Mouse (Mus musculus) embryonic facial prominence, embryonic 14.5 days (tissue): Measurements from ENCODE around the gene Emx2. TPM values are rescaled to one million over a fixed set of nuclear protein-coding genes. Genes with fewer than 3 reads are reported as not detected.

ENCODE experiments used
- ATAC-seq: fragments of 200-750 bp; cut with Nextera tagmentation; 2 replicates; pipeline ENCODE4 v1.8.0; 2017; ENCODE audit warnings: low read depth, moderate number of reproducible peaks, moderate TSS enrichment
- DNase-seq: peaks from one replicate; pipeline ENCODE4 v3.0.0-alpha.2; 2015; ENCODE audit warnings: low spot score
- H3K27ac ChIP-seq: fragments of 300-500 bp; sonication (generic); replicated peaks from 2 replicates; pipeline ENCODE4 v1.5.1; 2014; ENCODE audit warnings: low read depth, mild to moderate bottlenecking, low read length, moderate library complexity
- H3K27me3 ChIP-seq: fragments of 300-500 bp; sonication (generic); replicated peaks from 2 replicates; pipeline ENCODE4 v1.6.1; 2014; ENCODE audit warnings: low read length; ENCODE audit not compliant: control insufficient read depth, insufficient read depth
- H3K36me3 ChIP-seq: fragments of 300-500 bp; sonication (generic); 2 replicates; pipeline ENCODE4 v1.6.1; 2014; ENCODE audit warnings: low read length, mixed read lengths; ENCODE audit not compliant: control insufficient read depth, insufficient read depth
- H3K4me1 ChIP-seq: fragments of 300-500 bp; sonication (generic); 2 replicates; pipeline ENCODE4 v1.6.1; 2014; ENCODE audit warnings: antibody characterized with exemption, low read length; ENCODE audit not compliant: control insufficient read depth, insufficient read depth
- H3K4me2 ChIP-seq: fragments of 300-500 bp; sonication (generic); 2 replicates; pipeline ENCODE4 v1.6.1; 2014; ENCODE audit warnings: low read depth, mild to moderate bottlenecking, low read length, moderate library complexity, mixed read lengths
- H3K4me3 ChIP-seq: fragments of 300-500 bp; sonication (generic); 2 replicates; pipeline ENCODE4 v1.5.1; 2014; ENCODE audit warnings: low read depth, mild to moderate bottlenecking, low read length
- H3K9ac ChIP-seq: fragments of 300-500 bp; sonication (generic); 2 replicates; pipeline ENCODE4 v1.6.1; 2014; ENCODE audit warnings: low read depth, mild to moderate bottlenecking, low read length, moderate library complexity, mixed read lengths
- H3K9me3 ChIP-seq: fragments of 300-500 bp; sonication (generic); 2 replicates; pipeline ENCODE4 v1.6.1; 2016; ENCODE audit warnings: low read length; ENCODE audit not compliant: control insufficient read depth
- WGBS: fragments of 180-500 bp; shearing (Covaris S2); extraction: QIAGEN DNeasy Blood & Tissue Kit; methylation state at CpG from one replicate; pipeline ENCODE4 v1.1.7; 2014; 5-methylcytosine and 5-hydroxymethylcytosine counted together
- polyA plus RNA-seq: library from polyadenylated mRNA; unstranded; fragments of >200 nt; fragmentation: Nextera tagmentation; extraction: Ambion mirVana; gene quantifications from 2 replicates; pipeline ENCODE4 v1.2.1, GENCODE M21; 2014

Emx2 gene
- polyA plus RNA-seq, 1 experiment from 2014 or later, result 6.9 TPM

DNA sequence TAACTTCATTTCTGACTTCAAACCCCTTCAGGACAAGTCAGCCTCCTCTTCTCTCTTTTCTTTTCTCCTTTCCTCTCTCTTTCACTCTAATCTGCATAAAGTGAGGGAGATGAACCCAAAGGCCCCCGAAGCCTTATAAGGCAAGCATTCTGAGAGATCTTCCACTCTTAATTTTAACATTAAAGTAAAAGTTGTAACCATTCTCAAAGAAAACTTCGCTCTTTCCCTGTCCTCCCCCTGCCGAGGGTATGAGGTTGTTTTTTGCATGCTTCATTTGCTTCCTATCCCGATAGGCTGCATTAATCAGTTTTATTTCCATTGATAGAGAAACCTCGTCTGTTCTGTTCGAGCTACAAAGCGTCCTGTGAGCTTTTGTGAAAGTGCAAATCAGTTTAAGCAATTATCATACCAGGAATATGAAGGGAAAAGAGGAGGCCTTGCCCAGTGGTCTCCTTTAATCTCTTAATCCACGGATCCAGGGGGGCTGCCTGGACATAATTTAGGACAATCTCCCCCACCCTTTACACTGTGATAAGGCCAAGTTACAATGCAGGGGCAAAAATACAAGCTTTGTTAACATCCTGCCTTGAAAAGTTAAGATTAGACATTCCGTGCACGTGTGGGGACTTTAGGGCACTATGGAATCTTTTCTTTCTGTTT lies 7.7 kb downstream of the Emx2 start:
- H3K4me2 ChIP-seq, result peak overlapping the region; percentile 39; the same call in 1 of the 2 replicates
- 14% methylated on average over 10 of the region's 10 CpGs for WGBS
- no peak for DNase-seq

DNA sequence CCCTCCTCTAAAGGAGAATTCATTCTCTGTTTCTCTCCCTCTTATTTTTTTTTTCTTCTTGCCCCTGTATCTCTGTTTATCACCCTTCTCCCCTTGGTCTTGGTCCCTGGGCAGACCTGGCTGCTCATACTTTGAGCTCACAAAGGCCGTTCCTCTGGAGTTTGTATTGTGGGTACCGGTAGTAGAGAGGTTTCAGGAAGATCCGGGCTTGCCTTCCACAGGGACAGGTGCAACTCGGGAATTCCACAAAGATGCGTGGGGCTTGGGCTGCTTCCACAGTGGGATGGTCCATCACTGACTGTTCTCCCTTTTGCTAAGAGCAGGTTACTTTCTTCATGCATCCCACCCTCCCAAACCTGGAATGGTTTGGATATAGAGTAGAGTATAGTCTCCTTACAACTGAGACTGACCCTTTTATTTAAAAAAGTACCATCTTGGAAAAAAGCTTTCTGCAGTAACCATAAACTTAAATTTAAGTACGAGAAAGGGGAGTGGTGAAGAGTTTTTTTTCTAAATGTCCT lies 8.3 kb downstream of the Emx2 start:
- 11% methylated on average over 6 of the region's 6 CpGs for WGBS
- Histone ChIP-seq H3K4me1 (peaks cover 13% of the 10 kb centered on the region), H3K9me3 (no peaks in the 10 kb centered on the region), H3K9ac (no peak overlapping the region; the same call in 1 of the 2 replicates), H3K27ac (no peak overlapping the region), H3K36me3 (no peaks in the 10 kb centered on the region), H3K27me3 (peaks cover 100% of the 10 kb centered on the region), H3K4me3 (0 out of 2 replicates have a peak overlapping the region, but pooled peaks have one; percentile 0), H3K4me2 (peak overlapping the region; percentile 39)
- no peak for ATAC-seq
- no peak for DNase-seq

More for the DNA sequence above, 7.7 kb downstream of the Emx2 start:
- no peaks in the 10 kb centered on the region for H3K9me3 ChIP-seq
- peak overlapping the region; percentile 0; the same call in 1 of the 2 replicates for H3K4me3 ChIP-seq
- H3K27ac ChIP-seq, result no peak overlapping the region
- H3K4me1 ChIP-seq, result peaks cover 13% of the 10 kb centered on the region
- ATAC-seq, result no peak
- H3K9ac ChIP-seq, result no peak overlapping the region; the same call in 1 of the 2 replicates
- peaks cover 98% of the 10 kb centered on the region for H3K27me3 ChIP-seq
- H3K36me3 ChIP-seq, result no peaks in the 10 kb centered on the region

DNA sequence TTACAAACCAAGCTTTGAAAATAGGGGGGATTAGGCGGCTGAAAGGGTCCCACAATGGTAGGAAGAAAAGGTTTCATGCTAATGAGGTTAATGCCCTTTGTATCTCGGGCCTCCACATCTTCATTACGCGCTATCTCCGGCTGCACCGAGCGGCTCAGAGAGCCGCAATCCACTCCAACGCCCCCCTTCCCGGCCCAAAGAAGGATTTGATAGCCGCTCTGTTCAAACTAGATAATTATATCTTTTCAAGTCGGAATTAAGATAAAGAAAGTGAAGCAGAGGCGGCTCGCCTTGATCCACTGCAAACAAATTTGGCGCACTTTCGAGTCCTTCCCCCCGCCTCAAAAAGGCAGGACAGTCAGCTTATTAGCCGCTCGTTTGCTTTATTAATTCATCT lies 8.8 kb downstream of the Emx2 start:
- Histone ChIP-seq H3K9ac (peak overlapping the region; percentile 31; the same call in 1 of the 2 replicates), H3K27ac (peak overlapping the region; percentile 19; the same call in 1 of the 2 replicates), H3K4me3 (peak overlapping the region; percentile 18), H3K9me3 (no peaks in the 10 kb centered on the region), H3K4me1 (peaks cover 13% of the 10 kb centered on the region), H3K36me3 (no peaks in the 10 kb centered on the region), H3K27me3 (peaks cover 100% of the 10 kb centered on the region), H3K4me2 (peak overlapping the region; percentile 39)
- 9% methylated on average over 19 of the region's 19 CpGs for WGBS
- DNase-seq (no peak), ATAC-seq (no peak)

DNA sequence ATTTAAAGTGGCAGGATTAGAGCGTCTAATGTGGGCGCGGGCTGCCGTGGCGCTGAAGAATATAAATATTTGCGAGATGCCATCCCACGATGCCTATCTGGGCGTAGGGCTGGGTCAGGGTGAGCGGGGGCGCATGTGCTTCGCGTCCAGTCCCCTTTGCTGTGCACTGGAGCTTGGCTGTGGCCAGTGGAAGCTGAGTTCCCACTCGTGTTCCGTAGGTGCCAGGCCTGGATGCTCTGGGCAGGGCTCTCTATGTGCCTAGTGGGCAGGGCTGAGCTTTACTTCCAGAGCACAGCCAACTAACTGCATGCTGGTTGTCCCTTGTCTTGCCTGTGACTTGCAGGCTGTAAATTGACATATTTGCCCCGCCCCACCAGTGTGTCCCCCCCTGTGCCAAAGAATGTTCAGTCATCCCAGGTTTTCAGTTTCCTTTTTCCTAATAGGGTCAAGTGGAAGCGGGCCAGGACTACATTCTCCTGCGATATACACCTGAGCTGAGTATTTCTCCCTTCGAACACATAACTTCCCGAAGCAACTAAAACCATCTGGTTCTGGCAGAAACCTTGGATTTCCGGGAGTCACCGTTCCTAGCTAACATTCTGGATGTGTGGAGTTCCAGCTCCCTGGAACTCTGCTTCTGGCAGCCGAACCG lies 9.4 kb downstream of the Emx2 start:
- peak; percentile 5; the same call in 1 of the 2 replicates for ATAC-seq
- Histone ChIP-seq H3K4me2 (peak overlapping the region; percentile 39), H3K36me3 (no peaks in the 10 kb centered on the region), H3K27me3 (peaks cover 100% of the 10 kb centered on the region), H3K9ac (peak overlapping the region; percentile 31; the same call in 1 of the 2 replicates), H3K9me3 (no peaks in the 10 kb centered on the region), H3K27ac (peak overlapping the region; percentile 19; the same call in 1 of the 2 replicates), H3K4me1 (peaks cover 13% of the 10 kb centered on the region), H3K4me3 (peak overlapping the region; percentile 18)
- DNase-seq, result no peak
- 2% methylated on average over 23 of the region's 23 CpGs for WGBS

DNA sequence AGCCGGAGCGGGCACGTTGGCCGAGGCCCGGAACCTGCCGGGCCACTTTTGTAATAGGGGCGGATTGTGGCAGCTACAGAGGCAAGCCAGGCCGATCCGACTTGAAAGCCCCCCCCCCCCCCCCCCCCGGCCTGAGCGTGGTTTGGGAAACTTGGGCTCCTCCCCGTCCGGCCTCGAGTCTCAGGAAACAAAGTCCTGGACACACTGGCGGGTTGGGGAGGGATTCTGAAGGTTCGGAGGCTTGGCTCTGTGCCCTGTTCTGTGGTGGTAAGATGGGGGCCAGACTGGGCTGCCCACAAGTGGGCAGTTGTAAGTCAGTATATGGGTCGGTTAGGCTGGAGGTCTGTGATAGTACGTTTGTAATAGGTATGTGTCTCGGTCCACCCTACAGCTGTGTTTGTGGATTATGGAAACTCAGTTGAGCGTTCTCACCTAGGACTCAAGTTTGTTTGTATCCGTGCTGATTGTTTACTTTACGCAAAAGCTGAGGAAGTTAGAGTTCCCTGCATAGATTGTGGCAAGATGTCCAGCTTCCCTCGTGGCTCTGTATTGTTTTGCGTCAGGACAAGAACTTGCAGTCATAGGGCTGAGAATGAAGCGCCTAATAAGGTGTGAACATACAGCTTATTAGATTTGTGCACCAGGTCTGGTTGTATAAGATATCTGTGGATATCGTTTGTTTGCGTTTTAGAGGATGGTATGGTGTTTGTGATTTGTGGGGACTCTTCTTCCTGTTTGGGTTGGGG lies 10.1 kb downstream of the Emx2 start:
- peak overlapping the region; percentile 33 for H3K4me3 ChIP-seq
- no peak for ATAC-seq
- no peak for DNase-seq
- H3K4me1 ChIP-seq, result peaks cover 13% of the 10 kb centered on the region
- H3K9me3 ChIP-seq, result no peaks in the 10 kb centered on the region
- WGBS, result 10% methylated on average over 21 of the region's 27 CpGs
- no peaks in the 10 kb centered on the region for H3K36me3 ChIP-seq
- 0 out of 2 replicates have a peak overlapping the region, but pooled peaks have one; percentile 31 for H3K9ac ChIP-seq
- H3K4me2 ChIP-seq, result peak overlapping the region; percentile 58
- peaks cover 100% of the 10 kb centered on the region for H3K27me3 ChIP-seq
- no peak overlapping the region for H3K27ac ChIP-seq

DNA sequence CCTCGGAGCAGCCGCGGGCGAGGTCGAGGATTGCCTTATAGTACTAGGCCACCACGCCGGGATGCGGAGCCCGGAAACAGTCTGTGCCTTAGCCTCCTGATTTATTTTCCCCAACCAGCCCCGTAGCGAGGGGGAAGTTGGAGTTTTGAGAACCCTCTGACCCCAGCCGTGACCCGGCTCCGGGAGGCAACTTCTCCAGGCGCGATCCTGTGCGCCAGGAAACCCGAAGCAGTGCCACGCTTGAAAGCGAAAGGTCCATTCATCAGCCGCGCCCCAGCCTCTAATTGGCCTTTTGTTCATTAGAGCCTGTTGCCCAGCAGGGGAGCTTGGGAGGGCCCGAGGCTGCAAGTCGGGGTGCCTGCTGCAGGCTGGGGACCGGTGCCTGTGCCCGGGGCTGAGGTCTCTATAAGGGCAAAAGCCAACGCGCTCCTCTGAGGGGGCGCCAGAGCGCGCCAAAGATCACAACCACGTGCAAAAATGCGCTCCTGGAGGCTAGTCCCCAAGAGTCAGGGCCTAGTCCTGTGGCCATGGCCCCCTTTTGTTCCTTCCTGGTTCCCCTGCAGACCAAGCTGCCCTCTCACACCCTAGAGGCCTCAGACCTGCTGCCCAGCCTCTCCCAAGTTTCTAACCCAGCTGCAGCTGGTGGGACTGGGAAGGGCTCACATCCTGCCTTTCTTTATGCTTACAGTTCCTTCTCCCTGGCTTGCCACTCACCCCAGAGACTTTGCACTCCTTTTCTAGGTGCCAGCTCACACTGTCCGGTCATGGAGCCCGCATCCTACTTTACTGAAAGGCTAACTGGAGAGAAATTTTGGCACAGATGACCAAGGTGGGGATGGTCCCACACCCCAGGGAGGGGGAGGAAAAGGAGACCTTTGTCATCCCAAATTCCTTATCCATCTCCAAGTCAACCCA lies 11.1 kb downstream of the Emx2 start:
- H3K27ac ChIP-seq, result peak overlapping the region; percentile 6

DNA sequence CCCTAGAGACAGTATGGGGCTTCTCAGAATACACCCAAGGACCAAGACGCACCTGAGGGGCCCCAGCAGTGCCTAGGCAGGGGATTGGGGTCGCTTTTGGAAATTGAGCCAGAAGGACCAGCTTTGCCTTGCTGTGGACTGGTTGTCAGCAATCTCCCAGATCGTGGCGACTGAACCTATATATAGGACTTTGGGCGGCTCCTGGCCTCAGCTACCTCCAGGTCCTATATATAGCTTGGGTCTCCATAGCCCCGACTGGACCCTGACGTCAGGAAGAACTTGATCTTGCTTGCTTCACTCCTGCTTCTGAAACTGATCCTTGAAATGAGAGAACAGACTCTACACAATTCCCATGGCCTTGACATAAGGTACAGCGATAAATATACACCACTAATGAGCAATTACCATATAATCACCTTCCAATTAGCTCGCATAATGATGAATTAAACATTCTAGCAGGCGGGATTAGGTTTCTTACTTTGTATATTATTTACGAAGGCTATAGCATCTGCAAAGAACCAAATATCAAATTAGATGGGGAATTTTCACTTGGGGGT lies 12.0 kb downstream of the Emx2 start:
- H3K27me3 ChIP-seq, result peaks cover 82% of the 10 kb centered on the region
- WGBS, result 18% methylated on average over 11 of the region's 11 CpGs
- H3K27ac ChIP-seq, result no peak overlapping the region
- ATAC-seq (peak; percentile 48), DNase-seq (no peak)
- H3K36me3 ChIP-seq, result no peaks in the 10 kb centered on the region
- H3K4me2 ChIP-seq, result no peak overlapping the region
- H3K9me3 ChIP-seq, result no peaks in the 10 kb centered on the region
- no peak overlapping the region for H3K9ac ChIP-seq
- H3K4me3 ChIP-seq, result no peak overlapping the region
- peaks cover 13% of the 10 kb centered on the region for H3K4me1 ChIP-seq

More for the DNA sequence above, 11.1 kb downstream of the Emx2 start:
- Histone ChIP-seq H3K36me3 (no peaks in the 10 kb centered on the region), H3K9me3 (no peaks in the 10 kb centered on the region), H3K4me2 (peak overlapping the region; percentile 58), H3K27me3 (peaks cover 91% of the 10 kb centered on the region), H3K4me3 (peak overlapping the region; percentile 33), H3K4me1 (peaks cover 13% of the 10 kb centered on the region), H3K9ac (peak overlapping the region; percentile 35; the same call in 1 of the 2 replicates)
- ATAC-seq (peak; percentile 24; the same call in 1 of the 2 replicates), DNase-seq (no peak)
- WGBS, result 6% methylated on average over 34 of the region's 35 CpGs
